Mouse (Mus musculus) layer of hippocampus, postnatal 14 days (tissue): Measurements from ENCODE around the gene Plce1. TPM values are rescaled to one million over a fixed set of nuclear protein-coding genes. Genes with fewer than 3 reads are reported as not detected.

Experiments used
- DNase-seq, 2 experiments: peaks; one replicate each; pipeline ENCODE4 v3.0.0; 2021 to 2022; ENCODE audit warnings: low spot score in 2 of 2, mixed read lengths in 1 of 2
- total RNA-seq, 2 experiments: library from RNA; stranded (reverse); gene quantifications; 2 replicates each; pipeline ENCODE4 v1.2.3; 2021

Gene Plce1
- total RNA-seq, 2 experiments from 2014 or later = 13.4 to 14.3 TPM

DNA sequence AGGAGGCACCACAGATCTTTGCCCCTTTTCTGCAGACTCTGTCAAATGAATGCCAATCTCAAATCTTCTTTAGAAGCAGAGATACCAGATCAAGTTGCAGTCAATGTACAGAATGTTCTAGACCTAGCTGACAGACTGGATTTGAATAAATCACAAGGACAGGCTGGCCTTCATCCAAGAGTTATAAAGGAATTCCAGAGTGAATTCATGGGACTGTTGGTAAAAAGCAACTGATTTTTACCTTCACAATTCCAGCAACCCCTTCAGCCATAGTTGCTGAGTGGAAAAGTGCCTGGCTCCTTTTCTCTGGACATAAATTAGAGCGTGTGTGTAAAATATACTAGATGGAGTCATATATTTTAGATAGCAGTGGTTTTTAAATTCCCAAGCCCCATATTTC, 102.0 kb downstream of the Plce1 start:
- DNase-seq = no peak

DNA sequence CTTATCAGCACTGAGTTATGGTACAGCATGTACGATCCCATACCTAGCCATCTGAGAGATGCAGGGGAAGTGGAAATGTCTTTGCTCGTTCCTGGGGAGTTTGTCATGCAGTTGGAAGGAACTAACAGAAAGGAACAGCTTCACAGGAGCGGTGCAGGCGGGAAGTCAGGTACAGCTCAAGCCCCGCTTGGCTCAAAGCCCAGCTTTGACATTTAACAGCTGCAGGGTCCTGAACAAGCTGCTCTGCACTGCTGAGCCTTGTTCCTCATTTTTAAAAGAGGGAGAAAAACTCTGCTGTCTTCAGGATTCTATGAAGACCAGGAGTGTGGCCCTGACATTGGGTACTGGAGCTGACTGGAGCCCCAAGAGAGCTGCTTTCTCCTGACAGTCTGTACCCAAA, 106.7 kb downstream of the Plce1 start:
- DNase-seq = no peak

DNA sequence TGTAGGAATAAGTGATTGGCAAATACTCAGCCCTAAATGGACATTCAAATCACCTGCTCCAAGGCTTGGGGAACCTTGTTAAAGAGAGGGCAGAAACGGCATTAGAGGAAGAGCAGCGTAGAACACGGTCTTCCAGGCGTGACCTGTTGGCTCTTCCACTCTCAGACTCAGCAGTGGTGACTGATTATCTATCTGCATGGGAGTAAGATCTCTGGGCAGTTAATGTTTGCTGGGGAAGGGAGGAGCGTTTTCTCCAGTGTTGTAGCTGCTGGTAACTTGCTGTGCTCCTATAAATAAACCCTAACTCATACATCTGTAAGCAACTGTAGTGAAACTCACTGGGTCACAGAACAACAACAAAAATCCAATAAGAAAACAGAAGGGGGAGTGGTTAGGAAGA, 108.6 kb downstream of the Plce1 start:
- DNase-seq = no peak

DNA sequence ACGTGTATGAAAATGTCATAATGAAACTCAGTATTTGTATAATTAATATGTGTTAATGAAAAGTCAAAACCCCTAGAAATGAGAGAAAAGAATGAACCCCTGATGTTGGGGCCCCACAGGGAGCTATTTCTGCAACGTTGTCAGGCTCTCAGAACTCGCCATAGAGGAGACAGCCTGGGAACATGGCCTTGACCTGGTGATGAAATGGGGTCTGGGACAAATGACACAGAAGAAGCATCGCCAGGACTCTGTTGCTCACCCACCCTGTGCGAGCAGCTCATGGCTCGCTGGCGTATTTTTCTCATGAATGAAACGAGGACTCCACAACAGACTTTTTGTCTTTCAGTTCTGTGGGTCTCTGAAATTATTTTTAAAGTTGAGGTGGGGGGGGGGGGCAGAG, 109.0 kb downstream of the Plce1 start:
- no peak for DNase-seq

DNA sequence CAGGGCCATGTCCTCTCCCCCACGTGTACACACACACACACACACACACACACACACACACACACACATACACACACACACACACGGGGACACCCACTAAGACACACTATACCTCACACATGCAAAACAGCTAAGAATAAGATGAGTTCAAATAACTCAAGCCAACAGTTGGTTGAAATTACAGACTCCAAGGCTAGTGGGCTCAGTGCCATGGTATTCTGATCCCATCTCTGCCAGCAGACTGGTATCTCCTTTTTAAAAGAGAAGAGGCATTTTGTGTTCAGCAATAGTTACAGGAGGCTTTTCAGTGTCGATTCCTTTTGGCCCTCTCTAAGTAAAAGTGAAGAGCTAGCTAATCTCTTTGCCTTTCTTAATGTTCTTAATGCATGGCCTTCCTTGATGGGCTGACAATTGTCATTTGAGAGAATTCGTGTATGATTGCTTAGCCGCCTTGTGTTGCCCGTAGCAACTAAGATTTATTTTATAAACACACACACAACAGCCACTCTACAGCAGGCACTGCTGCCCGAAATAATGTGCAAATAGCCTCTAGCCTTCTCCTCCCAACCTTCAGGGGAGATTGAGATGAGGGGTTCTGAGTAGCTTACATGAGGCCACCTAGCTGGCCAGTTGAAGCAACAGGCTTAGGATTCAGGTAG, 111.8 kb downstream of the Plce1 start:
- no peak for DNase-seq

DNA sequence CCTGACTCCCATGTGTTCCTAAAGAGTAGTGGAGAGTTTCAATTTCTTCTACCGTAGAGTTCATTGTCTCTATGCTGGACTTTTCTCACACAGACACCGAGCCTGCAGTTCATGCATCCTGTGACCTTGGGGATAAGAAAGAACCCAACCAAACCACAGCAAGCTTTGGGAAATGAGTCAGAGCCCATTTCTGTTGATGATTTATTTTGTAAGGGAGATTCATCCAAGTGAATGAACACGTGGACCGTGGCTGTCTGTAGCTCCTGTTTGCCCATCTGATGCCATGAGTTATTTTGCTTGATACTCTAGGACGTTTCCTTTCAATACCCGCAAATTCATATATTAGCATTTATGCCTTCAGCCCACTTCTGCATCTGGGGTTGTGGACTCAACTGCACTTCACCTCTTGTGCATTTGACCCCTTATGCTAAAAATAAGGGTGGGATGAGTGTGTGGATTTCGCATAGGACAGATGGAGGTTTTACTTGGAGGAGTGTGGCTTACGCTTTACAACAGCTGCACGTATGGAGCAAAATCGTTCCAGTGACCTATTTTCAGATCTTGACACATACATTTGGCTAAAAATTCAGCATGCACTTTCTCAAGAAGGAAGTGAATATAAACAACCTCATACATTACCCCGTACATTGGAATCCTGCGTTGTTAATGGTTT, 112.5 kb downstream of the Plce1 start:
- DNase-seq = no peak

DNA sequence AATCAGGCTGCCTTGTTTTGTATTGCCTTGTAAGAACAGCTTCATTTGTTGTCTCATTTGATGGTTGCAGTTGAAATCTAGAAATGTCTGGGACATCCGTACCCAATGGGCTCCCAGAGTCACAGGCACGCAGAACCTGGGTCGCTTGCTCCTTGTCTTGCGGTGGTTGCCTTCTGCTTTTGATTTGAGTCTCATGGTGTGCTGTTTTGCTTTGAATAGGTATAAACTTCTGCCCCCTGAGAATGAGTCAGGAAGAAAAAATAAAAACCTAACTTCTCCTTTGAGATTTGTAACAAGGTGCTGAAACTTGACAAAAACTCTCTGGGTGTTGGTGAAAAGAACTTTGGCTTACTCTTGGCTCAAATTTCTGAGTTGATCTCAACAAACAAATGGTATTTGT, 115.2 kb downstream of the Plce1 start:
- no peak for DNase-seq

DNA sequence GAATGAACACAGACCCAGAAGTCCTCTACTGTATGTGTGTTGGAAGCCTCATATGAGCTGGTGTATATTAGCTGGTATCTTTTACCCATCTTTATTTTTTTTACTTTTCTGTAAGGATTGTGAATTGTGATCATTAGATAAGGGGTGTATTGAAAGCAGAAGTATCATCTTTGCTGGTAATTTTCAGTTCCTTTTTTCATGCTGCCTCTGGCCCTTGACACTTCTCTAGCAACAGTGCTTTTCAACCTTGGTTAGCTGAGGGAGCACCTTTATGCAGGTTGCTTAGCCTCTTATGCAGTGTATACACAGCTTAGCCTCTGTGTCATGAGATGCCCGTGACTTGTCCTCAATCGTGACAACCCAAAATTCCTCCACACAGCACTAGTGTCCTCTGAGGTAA, 116.5 kb downstream of the Plce1 start:
- DNase-seq = no peak

DNA sequence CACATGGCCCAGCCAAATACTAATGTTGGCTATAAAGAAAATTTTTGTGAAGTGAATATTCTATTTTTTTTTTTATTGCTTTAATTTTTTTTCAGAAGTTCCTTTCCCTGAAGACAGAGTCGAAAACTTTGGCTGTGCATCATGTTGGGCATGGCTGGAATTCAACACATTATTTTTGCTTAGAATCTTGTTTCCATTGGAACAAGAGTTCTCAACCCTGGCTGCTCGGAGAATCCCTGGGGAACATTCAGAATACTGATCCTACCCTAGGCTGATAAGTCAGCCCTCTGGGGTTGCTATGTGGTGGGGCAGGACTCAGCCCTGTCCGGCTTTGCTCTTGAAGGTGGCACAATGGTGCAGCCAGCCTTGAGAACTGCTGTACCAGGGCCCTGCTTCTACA, 118.1 kb downstream of the Plce1 start:
- no peak for DNase-seq

DNA sequence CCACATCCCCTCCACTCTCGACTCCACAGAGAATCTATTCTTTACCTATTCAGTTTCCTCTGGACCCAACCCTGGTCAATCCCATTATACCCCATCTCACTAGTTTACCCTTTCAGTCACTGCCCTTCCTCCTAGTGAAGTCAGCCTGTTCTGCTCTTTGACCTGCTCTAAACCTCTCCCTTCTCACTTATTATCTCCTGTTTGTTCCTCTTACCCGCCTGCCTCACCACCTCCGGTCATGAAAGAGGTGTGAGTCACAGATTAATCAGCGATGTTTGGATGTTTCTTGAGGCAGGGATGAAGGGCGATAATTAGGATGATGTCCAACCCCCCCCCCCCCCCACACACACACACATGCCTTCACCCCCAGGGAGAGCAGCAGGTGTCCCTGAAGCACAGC, 120.2 kb downstream of the Plce1 start:
- DNase-seq = no peak

DNA sequence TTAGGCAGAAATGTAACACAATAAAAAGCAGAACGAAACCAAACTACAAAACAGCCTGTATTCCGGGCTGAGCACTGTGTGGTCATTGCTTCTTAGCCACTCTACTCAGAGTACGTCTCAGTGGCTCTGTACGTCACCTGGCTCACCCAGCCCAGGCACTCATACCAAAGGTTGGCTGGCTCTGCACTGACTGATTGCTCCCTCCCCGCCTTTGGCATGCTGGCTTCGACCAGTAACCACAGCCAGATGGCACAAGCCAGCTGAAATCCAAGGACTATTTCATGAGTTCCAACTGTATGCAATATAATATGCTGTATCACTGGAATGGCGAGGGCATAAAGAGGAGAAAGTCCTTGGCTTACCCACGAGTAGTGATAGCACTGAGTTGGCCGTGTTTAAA, 121.9 kb downstream of the Plce1 start:
- DNase-seq = no peak

DNA sequence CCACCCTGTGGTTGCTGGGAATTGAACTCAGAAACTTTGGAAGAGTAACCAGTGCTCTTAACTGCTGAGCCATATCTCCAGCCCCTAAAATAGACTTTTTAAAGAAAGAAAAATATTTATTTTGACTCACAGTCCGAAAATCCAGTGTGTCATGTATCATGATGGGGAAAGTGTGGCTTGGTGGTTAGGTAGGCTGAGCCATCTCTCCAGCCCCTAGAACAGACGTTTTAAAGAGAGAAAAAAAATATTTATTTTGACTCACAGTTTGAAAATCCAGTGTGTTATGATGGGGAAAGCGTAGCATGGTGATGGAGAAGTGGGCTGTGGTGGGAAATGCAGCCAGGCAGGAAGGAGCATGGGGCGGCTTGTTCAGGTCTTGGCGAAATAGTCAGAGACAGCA, 126.3 kb downstream of the Plce1 start:
- no peak for DNase-seq

DNA sequence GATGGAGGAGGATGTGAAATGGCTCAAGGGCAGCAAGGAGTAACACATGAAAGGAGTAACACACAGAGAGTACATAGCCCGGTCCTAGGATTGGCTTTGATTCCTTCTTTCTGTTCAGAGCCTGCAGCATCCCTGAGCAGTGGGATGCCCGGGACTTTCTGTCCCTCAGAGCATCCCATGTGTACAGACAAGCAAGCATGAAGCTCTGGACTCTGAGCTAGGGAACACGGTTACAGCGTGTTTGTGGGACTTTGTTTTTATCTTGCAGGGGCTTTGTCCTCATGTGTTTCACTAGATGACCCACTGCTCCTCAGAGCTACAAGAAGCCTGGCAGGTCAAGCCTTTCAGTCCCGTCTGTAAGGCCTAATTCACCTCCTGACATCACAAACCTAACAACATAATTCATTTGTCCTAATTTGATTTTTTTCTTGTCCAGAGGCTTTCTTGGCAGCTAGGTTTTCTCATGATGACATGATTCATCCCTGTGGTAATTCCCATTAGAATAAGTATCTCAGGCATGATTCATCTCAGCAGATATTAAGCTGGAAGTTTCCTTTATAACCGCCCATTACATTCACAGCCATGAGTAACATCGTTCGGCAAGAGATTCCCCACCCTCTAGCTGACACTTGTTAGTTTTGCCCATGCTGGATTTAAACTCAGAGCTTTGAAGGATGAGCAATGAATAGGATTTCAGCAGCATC, 128.2 kb downstream of the Plce1 start:
- DNase-seq = no peak

DNA sequence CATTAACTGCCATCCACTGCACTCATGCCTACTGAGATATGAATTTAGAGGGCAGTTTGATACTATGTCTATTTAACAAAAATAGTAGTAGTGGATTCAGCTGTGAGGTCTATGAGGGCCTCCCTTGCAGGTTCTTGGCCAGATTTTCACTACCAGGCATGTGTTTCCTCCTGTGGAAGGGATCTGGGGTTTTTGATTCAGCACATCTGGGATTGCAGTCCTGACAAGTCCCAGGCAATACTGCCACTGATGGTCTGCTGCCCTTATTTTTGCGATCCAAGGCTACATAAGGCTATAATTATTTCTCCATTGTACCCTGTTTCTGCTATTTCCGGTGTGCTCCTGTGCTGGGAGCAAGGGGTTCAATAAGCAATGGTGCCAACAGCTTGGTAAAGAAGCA, 129.4 kb downstream of the Plce1 start:
- no peak for DNase-seq

DNA sequence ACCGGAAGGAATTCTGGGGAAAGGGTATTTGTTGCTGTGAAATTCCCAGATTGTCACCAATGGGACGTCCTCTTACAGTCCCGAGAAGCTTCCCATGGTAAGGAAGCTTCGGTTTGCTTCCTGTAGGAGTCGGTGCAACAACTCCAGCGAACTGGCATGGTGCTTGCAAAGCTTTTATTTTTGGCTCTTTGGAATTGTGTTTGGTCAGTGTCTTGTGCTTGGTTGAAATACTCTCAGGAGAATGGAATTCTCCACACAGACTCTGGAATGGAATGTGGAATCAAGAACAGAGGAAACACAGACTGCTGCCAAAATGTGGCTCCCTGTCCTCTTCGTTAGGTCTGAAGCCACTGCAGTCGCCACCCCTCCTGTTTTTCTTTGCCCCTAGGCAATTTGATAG, 129.9 kb downstream of the Plce1 start:
- no peak for DNase-seq

DNA sequence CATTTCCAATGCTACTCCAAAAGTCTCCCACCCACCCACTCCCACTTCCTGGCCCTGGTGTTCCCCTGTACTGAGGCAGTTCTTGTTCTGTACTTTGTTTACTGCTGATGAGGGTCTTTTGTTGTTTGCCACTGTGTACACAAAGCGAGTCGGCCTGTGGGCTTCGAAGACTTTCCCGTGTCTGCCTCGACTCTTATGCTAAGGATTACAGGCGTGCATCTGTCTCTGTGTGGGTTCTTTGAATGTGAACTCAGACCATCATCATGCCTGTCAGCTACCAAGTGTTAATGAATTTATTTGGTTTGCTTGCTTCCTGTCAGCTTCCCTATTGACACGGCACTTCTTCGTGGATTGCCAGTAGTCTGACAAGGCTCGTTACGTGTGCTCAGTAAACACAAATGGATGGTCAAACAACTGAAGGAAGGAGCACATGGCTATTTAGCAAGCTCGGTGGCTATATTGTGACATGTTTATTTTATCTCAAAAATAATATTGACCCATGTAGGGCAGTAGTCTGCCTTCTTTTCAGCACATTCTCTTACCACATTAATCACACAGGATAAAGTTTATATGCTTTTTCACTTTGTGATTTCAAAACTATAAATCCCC, 133.3 kb downstream of the Plce1 start:
- no peak for DNase-seq

DNA sequence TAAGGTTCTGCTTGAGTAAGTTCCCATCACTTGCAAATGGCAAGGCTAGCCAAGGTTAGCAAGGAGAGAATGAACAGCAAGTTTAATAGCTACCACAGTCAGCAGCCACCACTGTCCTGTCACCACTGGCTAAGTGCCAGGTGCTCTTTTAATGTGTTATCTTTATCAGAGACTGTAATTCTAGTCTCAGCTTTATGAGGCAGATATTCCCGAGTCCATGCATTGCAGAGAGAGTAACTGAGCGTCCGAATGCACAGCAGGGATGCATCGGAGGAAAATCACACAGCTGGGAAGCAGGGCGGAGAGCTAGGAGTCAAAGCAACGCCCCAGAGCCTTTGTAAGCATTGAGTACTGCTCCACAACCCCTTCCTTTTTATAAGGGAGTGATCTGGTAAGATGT, 134.4 kb downstream of the Plce1 start:
- no peak for DNase-seq

DNA sequence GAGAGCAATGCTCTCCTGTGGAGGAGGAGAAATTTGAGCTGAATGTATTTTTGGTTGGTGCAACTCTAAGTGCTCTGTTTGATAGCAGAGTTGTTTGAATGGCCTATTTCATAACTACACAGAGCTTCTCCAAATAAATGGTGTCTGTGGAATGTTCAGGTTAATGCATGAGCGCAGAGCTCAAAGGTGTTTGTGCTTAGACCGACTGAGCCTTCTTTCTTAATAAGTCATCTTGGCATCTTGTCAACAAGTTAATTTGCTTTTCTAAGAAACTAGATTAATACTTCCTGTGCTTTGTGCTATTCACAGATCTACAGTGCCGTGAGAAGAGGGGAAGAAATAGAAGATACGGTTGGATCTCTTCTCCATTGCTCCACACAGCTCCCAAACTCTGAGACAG, 139.2 kb downstream of the Plce1 start:
- DNase-seq = no peak

DNA sequence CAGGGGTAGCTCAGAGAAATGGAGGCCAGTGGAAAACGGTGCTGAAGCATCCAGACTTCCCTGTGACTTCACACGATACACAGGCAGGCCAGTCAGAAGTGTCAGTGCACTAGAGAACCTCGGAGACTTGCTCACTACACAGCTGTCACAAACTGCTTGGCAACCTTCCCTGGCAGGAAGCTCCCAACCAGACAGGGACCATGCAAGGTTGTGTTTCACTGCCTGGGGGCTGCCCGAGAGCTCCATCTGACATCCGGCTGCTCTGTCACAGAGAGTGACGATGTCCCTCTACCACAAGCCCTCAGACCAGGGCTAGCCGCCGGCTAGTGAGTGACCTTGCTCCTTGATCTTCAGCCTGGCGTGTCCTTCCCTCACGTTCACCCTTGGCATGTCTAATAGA, 140.6 kb downstream of the Plce1 start:
- peak; percentile 34 to 50 for DNase-seq

DNA sequence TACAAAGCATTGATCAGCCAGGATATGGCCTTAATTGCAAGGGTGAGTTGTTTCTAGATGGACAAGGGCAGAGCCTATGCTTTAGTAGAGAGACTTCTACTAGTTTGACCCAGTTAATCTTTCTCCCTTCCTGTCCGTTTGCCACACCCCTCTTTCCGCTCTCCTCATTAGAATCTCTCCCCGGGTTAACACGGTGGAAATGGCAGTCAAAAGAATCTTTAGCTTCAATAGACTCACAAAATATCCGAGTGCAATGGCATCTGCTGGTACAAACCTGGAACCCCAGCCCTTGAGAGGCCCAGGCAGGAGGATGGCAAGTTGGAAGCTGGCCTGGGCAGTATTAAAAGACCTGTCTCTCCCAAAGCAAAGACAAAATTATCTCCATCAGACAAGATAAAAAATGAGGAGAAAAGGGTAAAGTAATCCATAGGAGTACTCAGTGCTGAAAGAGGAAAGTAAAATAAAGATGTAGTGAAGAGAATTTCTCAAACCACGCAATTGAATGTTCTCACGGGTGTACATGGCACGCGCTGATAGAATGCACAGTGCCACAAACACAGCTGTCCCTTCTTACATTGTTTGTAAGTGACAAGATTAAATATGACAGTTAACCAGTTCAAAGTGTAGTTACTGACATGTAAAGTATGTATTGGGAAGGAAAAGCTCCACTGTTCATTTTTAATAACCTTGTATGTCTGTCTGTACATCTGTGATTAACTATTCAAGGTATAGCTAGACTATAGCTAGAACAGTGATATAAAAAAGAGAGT, 145.5 kb downstream of the Plce1 start:
- no peak for DNase-seq

DNA sequence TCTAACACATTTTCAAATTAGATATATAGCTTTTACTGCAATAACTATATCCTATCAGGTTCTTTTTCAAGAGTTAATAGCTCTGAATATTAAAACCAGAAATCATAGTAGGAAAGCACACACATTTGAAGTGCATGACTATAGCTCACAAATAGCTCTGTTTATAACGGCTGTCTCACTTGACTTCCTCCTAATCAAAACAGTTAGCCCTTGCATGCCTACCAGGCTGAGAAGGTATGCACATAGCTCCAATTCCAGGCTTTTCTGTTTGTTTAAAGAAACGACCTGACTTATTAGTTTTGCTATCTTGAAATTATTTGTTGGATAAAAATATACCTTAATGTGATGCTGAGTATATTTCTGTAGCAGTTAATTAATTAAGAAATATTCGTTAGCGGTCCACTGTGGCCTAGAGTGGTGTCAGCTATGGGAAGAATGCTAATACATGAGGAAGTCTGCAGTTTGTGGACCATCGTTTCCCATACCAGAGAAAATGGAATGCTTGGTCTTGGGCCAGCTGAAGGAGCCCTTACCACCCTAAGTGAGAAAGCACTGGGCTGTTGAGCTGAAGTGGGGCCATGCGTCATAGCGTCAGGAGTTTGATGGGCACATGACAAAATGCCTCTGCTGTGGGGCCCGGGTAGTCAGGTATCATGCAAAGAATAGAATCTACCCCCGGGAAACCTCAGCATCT, 146.3 kb downstream of the Plce1 start:
- DNase-seq = no peak
